Mouse (Mus musculus) thymus, postnatal 0 days (tissue): ENCODE results near the gene Zfp282. TPM values are rescaled to one million over a fixed set of nuclear protein-coding genes. Genes with fewer than 3 reads are reported as not detected.
"Not testable (repeated sequence)": the region's sequence is repeated elsewhere in the genome, so short reads cannot be mapped to it uniquely, and the experiment has no call there.

Experiments
- DNase-seq: peaks from one replicate; pipeline ENCODE4 v3.0.0-alpha.2; 2015; ENCODE audit warnings: low spot score
- polyA plus RNA-seq: library from polyadenylated mRNA; unstranded; fragments of >200 nt; fragmentation: Nextera tagmentation; extraction: Ambion mirVana; gene quantifications from 2 replicates; pipeline ENCODE4 v1.2.1, GENCODE M21; 2015

The Zfp282 gene
- 9.5 and 10.1 TPM in 2 replicates for polyA plus RNA-seq

GRCm38 (mm10) chr6:47877058-47877457 lies at the start of gene Zfp282:
TSS of gene Zfp282 (plus strand) at chr6:47877204.
- no peak for DNase-seq

- DNase-seq = no peak
Measured at GRCm38 (mm10) chr6:47827462-47827861, 49.5 kb upstream of the Zfp282 start.

- DNase-seq = peak; percentile 34
Measured at GRCm38 (mm10) chr6:47828950-47829349, 48.1 kb upstream of the Zfp282 start.

- peak; percentile 91 for DNase-seq
Measured at GRCm38 (mm10) chr6:47830104-47831078, 46.6 kb upstream of the Zfp282 start, which contains the start of gene Zfp786. TSS of gene Zfp786 (minus strand) at chr6:47830867.

- no peak for DNase-seq
Measured at GRCm38 (mm10) chr6:47832220-47832619, 44.8 kb upstream of the Zfp282 start.

GRCm38 (mm10) chr6:47835482-47835983 lies 41.5 kb upstream of the Zfp282 start, which contains the start of gene Zfp398:
TSS of gene Zfp398 (plus strand) at chr6:47835661.
- DNase-seq = peak; percentile 96

- peak; percentile 56 for DNase-seq
Measured at GRCm38 (mm10) chr6:47835984-47836521, 41.0 kb upstream of the Zfp282 start.

GRCm38 (mm10) chr6:47837630-47838029 lies 39.4 kb upstream of the Zfp282 start:
- DNase-seq = no peak

- no peak for DNase-seq
Measured at GRCm38 (mm10) chr6:47841077-47841476, 35.9 kb upstream of the Zfp282 start.

- DNase-seq = no peak
Measured at GRCm38 (mm10) chr6:47841831-47842230, 35.2 kb upstream of the Zfp282 start.

GRCm38 (mm10) chr6:47842337-47842736 lies 34.7 kb upstream of the Zfp282 start:
- no peak for DNase-seq

- no peak for DNase-seq
Measured at GRCm38 (mm10) chr6:47845779-47846178, 31.2 kb upstream of the Zfp282 start.

GRCm38 (mm10) chr6:47857241-47857640 lies 19.8 kb upstream of the Zfp282 start:
- DNase-seq = no peak

GRCm38 (mm10) chr6:47857729-47858128 lies 19.3 kb upstream of the Zfp282 start:
- not testable (repeated sequence) for DNase-seq

- DNase-seq = no peak
Measured at GRCm38 (mm10) chr6:47872266-47872665, 4.7 kb upstream of the Zfp282 start.

- peak; percentile 72 for DNase-seq
Measured at GRCm38 (mm10) chr6:47877461-47878132, 593 bp downstream of the Zfp282 start.

- peak; percentile 12 for DNase-seq
Measured at GRCm38 (mm10) chr6:47878133-47878514, 1.1 kb downstream of the Zfp282 start.

GRCm38 (mm10) chr6:47878593-47878992 lies 1.6 kb downstream of the Zfp282 start:
- peak; percentile 8 for DNase-seq

- DNase-seq = no peak
Measured at GRCm38 (mm10) chr6:47879049-47879716, 2.2 kb downstream of the Zfp282 start.

GRCm38 (mm10) chr6:47880166-47880565 lies 3.2 kb downstream of the Zfp282 start:
- no peak for DNase-seq

- DNase-seq = no peak
Measured at GRCm38 (mm10) chr6:47888812-47889383, 11.9 kb downstream of the Zfp282 start.
